In the genomic region with DNA sequence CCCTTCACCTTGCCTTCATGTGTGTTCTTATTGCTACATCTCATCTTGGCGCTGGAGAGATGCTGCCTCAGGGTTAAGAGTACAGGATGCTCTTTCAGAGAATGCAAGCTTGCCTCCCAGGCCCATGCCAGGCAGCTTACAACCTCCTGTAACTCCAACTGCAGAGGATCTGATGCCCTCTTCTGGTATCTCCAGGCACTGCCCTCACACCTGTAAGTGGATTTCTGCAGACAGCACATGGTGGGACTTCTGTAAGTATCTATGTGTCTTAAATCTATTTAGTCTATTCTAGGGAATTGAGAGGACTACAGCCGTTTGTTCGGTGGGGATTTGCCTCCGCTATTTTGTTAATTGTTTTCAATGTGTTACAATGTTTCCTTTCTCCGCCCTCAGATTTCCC, we compare ENCODE assay signal across 10 mouse cellular contexts. TPM values are rescaled to one million over a fixed set of nuclear protein-coding genes. Genes with fewer than 3 reads are reported as not detected.
DNase-seq lines count a peak whose midpoint lies in the region; ATAC-seq lines count a peak whose summit lies in the region.
"Had no signal": no experiment of that assay in that cellular context is flagged by ENCODE, and none has a peak within 500 bp of the region (broad histone marks: within the 10 kb centered on the region; RNA-seq: fewer than 3 reads in every experiment).

No protein-coding gene starts in this region.

- no peak overlapping the region for H3K4me3 ChIP-seq in hindbrain, embryonic 14.5 days (replicated peaks; ENCODE audit: low read length)
- no peak overlapping the region for H3K4me3 ChIP-seq in hindbrain, embryonic 12.5 days
- H3K4me3 ChIP-seq in limb, embryonic 10.5 days, result no peak overlapping the region

- intact Hi-C loops in heart, postnatal 14 days (cut with DNase I), result loop anchor here (1.0 to 5.0 kb wide), 2 partner anchors 46 to 104 kb away; no protein-coding TSS in a partner anchor

- DNase-seq in hindbrain, embryonic 14.5 days (ENCODE audit: low spot score), result peak; percentile 29
- peak; percentile 76 for DNase-seq in ES-CJ7 (ENCODE audit: low read depth, low spot score)
- peak; percentile 81 for DNase-seq in cerebellum, adult 9-10 months
- peak; percentile 40 to 48 for DNase-seq in heart, postnatal 14 days
- peak; percentile 48 for DNase-seq in limb, embryonic 10.5 days (ENCODE audit: low spot score)
- peak; percentile 6 to 23 for DNase-seq in right cerebral cortex, postnatal 36 days (ENCODE audit: low spot score in 2 of 2)

- H3K9me3 ChIP-seq in hindbrain, embryonic 14.5 days (ENCODE audit: control insufficient read depth, low read length), result no peaks in the 10 kb centered on the region
- no peaks in the 10 kb centered on the region for H3K9me3 ChIP-seq in hindbrain, embryonic 12.5 days (replicated peaks)
- H3K9me3 ChIP-seq in limb, embryonic 10.5 days (replicated peaks), result no peaks in the 10 kb centered on the region

- no peaks in the 10 kb centered on the region for H3K4me1 ChIP-seq in hindbrain, embryonic 14.5 days (replicated peaks; ENCODE audit: control insufficient read depth, insufficient read depth, low read length)
- no peaks in the 10 kb centered on the region for H3K4me1 ChIP-seq in hindbrain, embryonic 12.5 days
- no peaks in the 10 kb centered on the region for H3K4me1 ChIP-seq in limb, embryonic 10.5 days

- no peak overlapping the region for H3K4me2 ChIP-seq in hindbrain, embryonic 14.5 days (replicated peaks)
- no peak overlapping the region for H3K4me2 ChIP-seq in hindbrain, embryonic 12.5 days (replicated peaks)

- H3K27ac ChIP-seq in hindbrain, embryonic 14.5 days, result no peak overlapping the region
- no peak overlapping the region for H3K27ac ChIP-seq in hindbrain, embryonic 12.5 days
- no peak overlapping the region for H3K27ac ChIP-seq in limb, embryonic 10.5 days

- no peaks in the 10 kb centered on the region for H3K27me3 ChIP-seq in hindbrain, embryonic 14.5 days (ENCODE audit: control insufficient read depth, insufficient read depth, low read length)
- H3K27me3 ChIP-seq in hindbrain, embryonic 12.5 days, result no peaks in the 10 kb centered on the region; the same call in 1 of the 2 replicates
- 0 out of 2 replicates have a peak, but pooled peaks cover 5% of the 10 kb centered on the region for H3K27me3 ChIP-seq in limb, embryonic 10.5 days (ENCODE audit: low read depth, poor library complexity, severe bottlenecking)

- WGBS in hindbrain, embryonic 14.5 days, result 67% methylated on average over 5 of the region's 5 CpGs
- 62% methylated on average over 5 of the region's 5 CpGs for WGBS in hindbrain, embryonic 12.5 days
- WGBS in limb, embryonic 10.5 days, result 61% methylated on average over 5 of the region's 5 CpGs

- no peak for ATAC-seq in hindbrain, embryonic 14.5 days (ENCODE audit: low FRiP score)
- ATAC-seq in hindbrain, embryonic 12.5 days (ENCODE audit: low FRiP score), result no peak
- ATAC-seq in erythroblast, adult 5-6 weeks (replicated peaks; ENCODE audit: low FRiP score, poor library complexity, severe bottlenecking), result no peak

- H3K36me3 ChIP-seq in hindbrain, embryonic 14.5 days (replicated peaks; ENCODE audit: control insufficient read depth, insufficient read depth), result no peaks in the 10 kb centered on the region
- no peaks in the 10 kb centered on the region for H3K36me3 ChIP-seq in hindbrain, embryonic 12.5 days
- H3K36me3 ChIP-seq in limb, embryonic 10.5 days, result no peaks in the 10 kb centered on the region

- H3K9ac ChIP-seq in hindbrain, embryonic 14.5 days, result no peak overlapping the region
- no peak overlapping the region for H3K9ac ChIP-seq in hindbrain, embryonic 12.5 days

RNA-seq across cellular contexts. Expression of a gene that starts 7.8 kb away (rescaled TPM):
- not detected in 2 replicates for polyA plus RNA-seq in hindbrain, embryonic 14.5 days (2014; fragmentation: Nextera tagmentation; extraction: Ambion mirVana)
- not detected in 2 replicates for polyA plus RNA-seq in hindbrain, embryonic 12.5 days (2016; fragmentation: Nextera tagmentation; extraction: Ambion mirVana)
- not detected for total RNA-seq in heart, postnatal 14 days (2021)
- polyA plus RNA-seq in limb, embryonic 10.5 days (2016; fragmentation: Nextera tagmentation; extraction: Ambion mirVana), result 0.23 TPM in 1 of 2 replicates, not detected in the other
- total RNA-seq in erythroblast, adult 5-6 weeks (2015; ENCODE audit: low replicate concordance), result not detected in 2 replicates
- not detected in 2 replicates for total RNA-seq in erythroblast, adult 5-6 weeks (2017; ENCODE audit: low replicate concordance)
- total RNA-seq: layer of hippocampus, postnatal 36 days had no signal

RNA-seq across cellular contexts. Expression of a gene that starts 29.9 kb away (rescaled TPM):
- polyA plus RNA-seq in hindbrain, embryonic 14.5 days (2014; fragmentation: Nextera tagmentation; extraction: Ambion mirVana), result 0.75 and 0.81 TPM in 2 replicates
- polyA plus RNA-seq in hindbrain, embryonic 12.5 days (2016; fragmentation: Nextera tagmentation; extraction: Ambion mirVana), result not detected in 2 replicates
- not detected for total RNA-seq in heart, postnatal 14 days (2021)
- polyA plus RNA-seq in limb, embryonic 10.5 days (2016; fragmentation: Nextera tagmentation; extraction: Ambion mirVana), result not detected in 2 replicates
- not detected in 2 replicates for total RNA-seq in erythroblast, adult 5-6 weeks (2015; ENCODE audit: low replicate concordance)
- total RNA-seq in erythroblast, adult 5-6 weeks (2017; ENCODE audit: low replicate concordance), result not detected in 2 replicates
- total RNA-seq: layer of hippocampus, postnatal 36 days had no signal
- polyA plus RNA-seq: stomach, embryonic 14.5 days had no signal

RNA-seq across cellular contexts. Expression of a gene that starts 44.9 kb away (rescaled TPM):
- 0.26 TPM in 1 of 2 replicates, not detected in the other for polyA plus RNA-seq in hindbrain, embryonic 14.5 days (2014; fragmentation: Nextera tagmentation; extraction: Ambion mirVana)
- polyA plus RNA-seq in hindbrain, embryonic 12.5 days (2016; fragmentation: Nextera tagmentation; extraction: Ambion mirVana), result 0.27 and 0.30 TPM in 2 replicates
- total RNA-seq in heart, postnatal 14 days (2021), result not detected
- polyA plus RNA-seq in limb, embryonic 10.5 days (2016; fragmentation: Nextera tagmentation; extraction: Ambion mirVana), result not detected in 2 replicates
- total RNA-seq in erythroblast, adult 5-6 weeks (2015; ENCODE audit: low replicate concordance), result not detected in 2 replicates
- total RNA-seq in erythroblast, adult 5-6 weeks (2017; ENCODE audit: low replicate concordance), result not detected in 2 replicates
- total RNA-seq: layer of hippocampus, postnatal 36 days had no signal
- polyA plus RNA-seq: stomach, embryonic 14.5 days had no signal

RNA-seq across cellular contexts. Expression of a gene that starts 49.0 kb away (rescaled TPM):
- polyA plus RNA-seq in hindbrain, embryonic 14.5 days (2014; fragmentation: Nextera tagmentation; extraction: Ambion mirVana), result 7.3 and 9.3 TPM in 2 replicates
- 0.98 and 1.5 TPM in 2 replicates for polyA plus RNA-seq in hindbrain, embryonic 12.5 days (2016; fragmentation: Nextera tagmentation; extraction: Ambion mirVana)
- 10 to 100 TPM; 22.2 to 26.2 TPM for total RNA-seq in heart, postnatal 14 days (2021)
- 0.20 and 0.25 TPM in 2 replicates for polyA plus RNA-seq in limb, embryonic 10.5 days (2016; fragmentation: Nextera tagmentation; extraction: Ambion mirVana)
- not detected in 2 replicates for total RNA-seq in erythroblast, adult 5-6 weeks (2015; ENCODE audit: low replicate concordance)
- 0.28 TPM in 1 of 2 replicates, not detected in the other for total RNA-seq in erythroblast, adult 5-6 weeks (2017; ENCODE audit: low replicate concordance)

RNA-seq across cellular contexts. Expression of a gene that starts 58.1 kb away (rescaled TPM):
- polyA plus RNA-seq in hindbrain, embryonic 14.5 days (2014; fragmentation: Nextera tagmentation; extraction: Ambion mirVana), result 0.13 TPM in 1 of 2 replicates, not detected in the other
- polyA plus RNA-seq in hindbrain, embryonic 12.5 days (2016; fragmentation: Nextera tagmentation; extraction: Ambion mirVana), result not detected in 2 replicates
- total RNA-seq in heart, postnatal 14 days (2021), result not detected
- not detected in 2 replicates for polyA plus RNA-seq in limb, embryonic 10.5 days (2016; fragmentation: Nextera tagmentation; extraction: Ambion mirVana)
- not detected in 2 replicates for total RNA-seq in erythroblast, adult 5-6 weeks (2015; ENCODE audit: low replicate concordance)
- total RNA-seq in erythroblast, adult 5-6 weeks (2017; ENCODE audit: low replicate concordance), result not detected in 2 replicates
- total RNA-seq: layer of hippocampus, postnatal 36 days had no signal
- polyA plus RNA-seq: stomach, embryonic 14.5 days had no signal

Comparison
In these comparisons a context has a peak if more than half of its experiments do, and no peak if none do; other contexts are left out.
1. DNase-seq: peak in every context shown above with its lines; median percentile 81 in cerebellum, adult 9-10 months; 76 in ES-CJ7; 48 in limb, embryonic 10.5 days; 44 in heart, postnatal 14 days; 29 in hindbrain, embryonic 14.5 days; 14 in right cerebral cortex, postnatal 36 days.